Mouse (Mus musculus): ENCODE measurements at regions not wholly inside any gene's neighbourhood (a gene's known extent, or its start where the extent isn't known, plus 50 kb on each side); places are given as distances from the start of the nearest gene placed in this dataset.

DNA sequence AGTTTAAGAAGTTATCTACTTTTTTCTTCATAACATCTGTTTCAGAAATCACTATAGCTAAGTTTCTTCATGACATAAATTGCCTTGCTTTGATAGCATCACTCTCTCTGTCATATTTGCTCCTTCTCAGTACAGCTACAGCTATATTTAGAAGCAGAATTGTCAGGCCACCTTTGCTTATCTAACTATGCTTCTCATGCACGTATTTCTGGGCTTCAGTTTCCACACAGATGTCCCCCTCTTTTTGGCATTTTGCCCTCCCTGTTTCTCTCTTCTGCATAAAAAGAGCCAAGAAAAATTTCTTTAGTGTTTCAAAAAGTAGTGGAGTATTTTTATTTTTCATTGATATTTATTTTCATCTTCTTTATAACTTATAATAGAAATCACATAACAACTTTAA is 560.9 kb upstream of the Sema6d start:
- Histone ChIP-seq H3K4me3 (replicated peaks) (no peak overlapping the region), H3K4me2 (replicated peaks) (no peak overlapping the region), H3K36me3 (no peaks in the 10 kb centered on the region), H3K9me3 (no peaks in the 10 kb centered on the region), H3K27me3 (no peaks in the 10 kb centered on the region), H3K27ac (no peak overlapping the region), H3K4me1 (replicated peaks) (peaks cover 11% of the 10 kb centered on the region; the same call in 1 of the 2 replicates), H3K9ac (replicated peaks) (no peak overlapping the region)
- WGBS, result 71% methylated on average over 1 of the region's 1 CpGs
- no peak for ATAC-seq

DNA sequence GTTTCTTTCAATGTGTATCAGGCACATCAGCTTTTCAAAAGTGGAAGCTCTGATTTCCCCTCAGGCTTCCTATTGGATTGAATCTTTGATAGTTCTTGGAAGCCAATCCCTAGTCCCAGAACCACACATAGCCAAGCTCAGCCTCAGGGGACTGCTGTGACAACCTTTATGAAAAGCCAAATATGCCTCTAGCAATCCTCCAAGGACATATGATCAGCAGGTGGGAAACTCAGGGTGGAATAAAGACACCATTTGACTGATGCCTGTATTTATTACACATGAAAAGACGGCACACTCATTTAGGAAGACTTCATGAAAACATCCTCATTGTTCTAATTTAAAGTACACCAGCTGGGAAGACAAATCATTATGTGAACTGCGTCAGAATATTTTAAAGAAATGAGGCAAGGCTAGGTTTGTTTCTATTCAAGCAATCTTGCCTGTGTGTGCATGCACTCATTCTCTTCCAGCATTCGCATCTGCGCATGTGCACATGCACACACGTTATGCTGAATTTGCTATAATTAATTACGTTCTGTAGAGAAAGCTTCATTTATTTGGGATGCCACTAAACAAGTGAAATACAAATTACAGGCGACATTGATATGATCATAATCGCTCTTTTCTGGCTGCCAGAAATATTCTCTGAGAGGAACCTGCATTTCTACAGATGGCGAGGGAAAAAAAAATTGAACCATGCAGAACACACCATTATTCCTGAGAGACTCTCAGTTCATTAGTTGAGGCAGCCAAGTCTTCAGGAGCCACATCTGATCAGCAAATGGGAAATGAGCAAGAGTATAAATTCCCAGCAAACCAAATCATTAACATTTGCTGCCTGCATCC is 556.6 kb upstream of the Sema6d start:
- Histone ChIP-seq H3K9me3 (no peaks in the 10 kb centered on the region), H3K4me1 (replicated peaks) (peaks cover 11% of the 10 kb centered on the region; the same call in 1 of the 2 replicates), H3K27ac (peak overlapping the region; percentile 61), H3K36me3 (no peaks in the 10 kb centered on the region), H3K4me3 (replicated peaks) (no peak overlapping the region), H3K27me3 (no peaks in the 10 kb centered on the region), H3K4me2 (replicated peaks) (no peak overlapping the region), H3K9ac (replicated peaks) (no peak overlapping the region)
- no peak for ATAC-seq
- WGBS, result 71% methylated on average over 9 of the region's 9 CpGs

DNA sequence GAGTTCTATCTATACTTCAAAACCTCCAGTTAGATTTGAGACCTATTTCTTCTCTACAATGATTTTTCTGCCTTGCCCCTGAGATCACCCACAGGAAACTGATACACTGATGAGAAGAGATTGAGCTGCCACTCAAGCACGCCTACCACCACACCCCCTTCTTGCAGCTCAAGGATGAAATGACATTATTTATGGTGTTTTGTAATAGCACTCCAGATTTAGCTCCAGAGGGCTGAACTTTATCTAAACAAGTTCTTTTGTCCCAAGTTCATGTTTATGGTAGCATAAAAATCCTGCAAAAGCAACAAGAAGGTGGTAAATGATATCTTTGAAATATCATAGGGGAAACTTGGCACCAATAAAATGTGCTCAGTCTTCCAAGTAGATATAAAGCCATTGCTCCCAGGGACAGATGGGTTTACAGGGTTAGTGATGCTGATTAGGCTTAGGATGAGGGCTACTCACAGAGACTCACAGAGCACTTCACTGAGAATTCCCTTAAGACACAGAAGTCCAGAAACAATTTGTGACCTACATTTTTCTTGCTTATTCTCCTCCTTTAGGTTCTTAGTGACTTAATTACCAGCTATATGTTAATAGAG is 538.4 kb upstream of the Sema6d start:
- no peaks in the 10 kb centered on the region for H3K27me3 ChIP-seq
- ATAC-seq, result no peak
- no peak overlapping the region for H3K9ac ChIP-seq (replicated peaks)
- no peak overlapping the region for H3K4me3 ChIP-seq (replicated peaks)
- H3K27ac ChIP-seq, result no peak overlapping the region
- no peaks in the 10 kb centered on the region for H3K4me1 ChIP-seq (replicated peaks)
- H3K4me2 ChIP-seq (replicated peaks), result no peak overlapping the region
- no peaks in the 10 kb centered on the region for H3K36me3 ChIP-seq
- WGBS, result 84% methylated on average over 1 of the region's 1 CpGs
- H3K9me3 ChIP-seq, result no peaks in the 10 kb centered on the region

DNA sequence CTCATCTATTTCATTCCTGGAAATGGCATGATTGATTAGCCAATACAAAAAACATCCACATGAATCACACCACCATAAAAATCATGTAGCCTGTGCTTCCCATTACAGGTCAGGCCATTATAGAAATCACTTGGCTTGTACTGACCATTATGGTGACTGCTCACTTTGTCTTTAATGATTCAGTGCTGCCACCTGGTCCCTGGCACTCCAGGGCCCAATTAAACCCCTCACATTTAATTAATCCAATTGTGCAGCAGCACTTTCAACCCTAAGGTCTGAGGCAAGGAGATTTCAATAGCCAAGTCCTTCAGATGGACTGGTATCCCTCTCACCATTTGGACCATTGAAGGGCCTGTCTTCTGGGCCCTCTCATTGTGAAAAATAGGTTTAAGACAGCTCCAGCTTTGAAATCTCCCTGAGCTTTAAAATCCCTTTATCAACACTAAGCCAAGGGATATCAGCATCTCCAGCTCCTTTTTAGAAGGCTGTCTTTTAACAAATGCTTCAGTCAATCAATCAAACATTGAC is 531.6 kb upstream of the Sema6d start:
- no peak for ATAC-seq
- H3K4me2 ChIP-seq (replicated peaks), result no peak overlapping the region
- H3K27me3 ChIP-seq, result no peaks in the 10 kb centered on the region
- H3K9me3 ChIP-seq, result no peaks in the 10 kb centered on the region
- no peaks in the 10 kb centered on the region for H3K36me3 ChIP-seq
- no peak overlapping the region for H3K27ac ChIP-seq
- no peak overlapping the region for H3K9ac ChIP-seq (replicated peaks)
- H3K4me3 ChIP-seq (replicated peaks), result no peak overlapping the region
- no peaks in the 10 kb centered on the region for H3K4me1 ChIP-seq (replicated peaks)

Measured in midbrain, embryonic 13.5 days (tissue).